8 mouse cellular contexts compared by ENCODE assay signal in the genomic region with DNA sequence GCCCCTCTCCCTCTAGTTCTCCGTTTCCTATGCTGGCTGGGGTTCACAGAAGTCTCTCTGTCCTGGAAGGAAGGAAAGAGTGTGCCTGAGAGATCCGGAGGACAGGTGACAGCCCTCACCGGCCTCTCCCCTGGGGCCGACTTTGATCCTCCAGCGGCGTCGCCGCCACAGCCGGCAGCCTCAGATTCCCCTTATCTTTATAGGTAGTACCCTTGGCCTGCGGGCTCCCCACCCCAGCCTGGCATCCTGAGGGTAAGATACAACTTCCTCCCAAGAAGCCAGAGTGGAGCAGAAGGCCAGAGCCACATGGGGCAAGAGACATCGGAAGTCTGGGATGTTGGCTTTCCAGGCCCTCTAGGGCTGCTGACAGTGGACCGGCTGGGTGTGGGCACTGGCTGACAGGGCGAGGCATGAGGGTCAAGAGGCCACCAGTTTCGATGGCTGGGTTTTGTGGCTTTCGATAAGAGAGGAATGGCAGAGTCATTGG. TPM values are rescaled to one million over a fixed set of nuclear protein-coding genes. Genes with fewer than 3 reads are reported as not detected.
DNase-seq lines count a peak whose midpoint lies in the region; ATAC-seq and TF ChIP-seq lines count a peak whose summit lies in the region.

No protein-coding gene starts in this region.

- DNase-seq in lung, adult 18-20 months: peak; percentile 72 to 80
- DNase-seq in lung, postnatal 36 days: no peak
- no peak for DNase-seq in c-Kit-positive CD71-positive TER-119-positive erythroid progenitor cells, embryonic 14.5 days (ENCODE audit: low spot score)
- DNase-seq in right cerebral cortex, adult 2 months (ENCODE audit: low spot score in 2 of 2): no peak
- no peak for DNase-seq in urinary bladder, postnatal 25 days (ENCODE audit: low spot score)

- no peak overlapping the region for H3K27ac ChIP-seq in embryonic facial prominence, embryonic 12.5 days
- peak overlapping the region; percentile 94 for H3K27ac ChIP-seq in intestine, embryonic 16.5 days (ENCODE audit: low read length)

- no peaks in the 10 kb centered on the region for H3K36me3 ChIP-seq in embryonic facial prominence, embryonic 12.5 days
- H3K36me3 ChIP-seq in intestine, embryonic 16.5 days (ENCODE audit: control insufficient read depth, insufficient read depth, low read length): no peaks in the 10 kb centered on the region
- no peaks in the 10 kb centered on the region for H3K36me3 ChIP-seq in myocyte (ENCODE audit: control insufficient read depth, insufficient read depth)

- no peak overlapping the region for H3K4me3 ChIP-seq in embryonic facial prominence, embryonic 12.5 days
- H3K4me3 ChIP-seq in intestine, embryonic 16.5 days (ENCODE audit: low read length): peak overlapping the region; percentile 27
- H3K4me3 ChIP-seq in myocyte: peak overlapping the region; percentile 8

- peak overlapping the region; percentile 16 for H3K4me2 ChIP-seq in embryonic facial prominence, embryonic 12.5 days (replicated peaks)
- peak overlapping the region; percentile 48 for H3K4me2 ChIP-seq in intestine, embryonic 16.5 days (ENCODE audit: low read depth, low read length)
- H3K4me2 ChIP-seq in myocyte (ENCODE audit: low read depth): peak overlapping the region; percentile 89

- ATAC-seq in embryonic facial prominence, embryonic 12.5 days (ENCODE audit: insufficient number of reproducible peaks, insufficient read depth, low FRiP score, low TSS enrichment): no peak
- ATAC-seq in intestine, embryonic 16.5 days: peak; percentile 83

- no peak for TF ChIP-seq POLR2A in myocyte (IDR thresholded peaks at IDR 0.05; ENCODE audit: insufficient read length, low read depth)

- 10% methylated on average over 15 of the region's 15 CpGs for WGBS in embryonic facial prominence, embryonic 12.5 days
- WGBS in intestine, embryonic 16.5 days: 9% methylated on average over 15 of the region's 15 CpGs

- peaks cover 65% of the 10 kb centered on the region for H3K27me3 ChIP-seq in embryonic facial prominence, embryonic 12.5 days
- peaks cover 4% of the 10 kb centered on the region; the same call in 1 of the 2 replicates for H3K27me3 ChIP-seq in intestine, embryonic 16.5 days (replicated peaks; ENCODE audit: control insufficient read depth, insufficient read depth, low read length)
- H3K27me3 ChIP-seq in myocyte (ENCODE audit: control insufficient read depth, insufficient read depth, insufficient read length): no peaks in the 10 kb centered on the region

- no peak overlapping the region for H3ac ChIP-seq in myocyte (ENCODE audit: control insufficient read depth, insufficient read length)

- peaks cover 36% of the 10 kb centered on the region for H3K4me1 ChIP-seq in embryonic facial prominence, embryonic 12.5 days
- H3K4me1 ChIP-seq in intestine, embryonic 16.5 days (ENCODE audit: control insufficient read depth, insufficient read depth, low read length): peaks cover 49% of the 10 kb centered on the region

- no peaks in the 10 kb centered on the region for H3K9me3 ChIP-seq in embryonic facial prominence, embryonic 12.5 days
- no peaks in the 10 kb centered on the region for H3K9me3 ChIP-seq in intestine, embryonic 16.5 days (ENCODE audit: control insufficient read depth, low read length)

- H3K79me2 ChIP-seq in myocyte (ENCODE audit: control insufficient read depth, insufficient read depth): no peaks in the 10 kb centered on the region

- H3K9ac ChIP-seq in embryonic facial prominence, embryonic 12.5 days: no peak overlapping the region
- H3K9ac ChIP-seq in intestine, embryonic 16.5 days (ENCODE audit: low read depth, low read length): peak overlapping the region; percentile 55; the same call in 1 of the 2 replicates

TF ChIP-seq in myocyte, 11 proteins besides CTCF, POLR2A, EP300 and RAD21:
- TF ChIP-seq USF1 (IDR thresholded peaks at IDR 0.05; ENCODE audit: low read depth): no peak
- TF ChIP-seq MYOD1 (IDR thresholded peaks at IDR 0.05; ENCODE audit: control insufficient read depth in 1 of 3, insufficient read length in 2 of 3, low read depth in 2 of 3): peak in 1 of 3 experiments; percentile 53
- peak in 1 of 3 experiments; percentile 66 for TF ChIP-seq MYOG (IDR thresholded peaks at IDR 0.05; ENCODE audit: control insufficient read depth in 1 of 3, insufficient read depth in 1 of 3, insufficient read length in 2 of 3, low read depth in 2 of 3)

RNA-seq across cellular contexts. Expression of a gene that starts 13.5 kb away (rescaled TPM):
- 3.4 and 3.5 TPM in 2 replicates for polyA plus RNA-seq in embryonic facial prominence, embryonic 12.5 days (2016; fragmentation: Nextera tagmentation; extraction: Ambion mirVana)
- 7.6 and 8.5 TPM in 2 replicates for polyA plus RNA-seq in intestine, embryonic 16.5 days (2015; fragmentation: Nextera tagmentation; extraction: Ambion mirVana)
- polyA plus RNA-seq in myocyte (2012; fragmentation: generic; extraction: Trizol): 46.8 TPM

RNA-seq across cellular contexts. Expression of a gene that starts 48.3 kb away (rescaled TPM):
- 17.0 and 19.2 TPM in 2 replicates for polyA plus RNA-seq in embryonic facial prominence, embryonic 12.5 days (2016; fragmentation: Nextera tagmentation; extraction: Ambion mirVana)
- polyA plus RNA-seq in intestine, embryonic 16.5 days (2015; fragmentation: Nextera tagmentation; extraction: Ambion mirVana): 15.0 and 15.1 TPM in 2 replicates
- polyA plus RNA-seq in myocyte (2012; fragmentation: generic; extraction: Trizol): 28.6 TPM

Comparison
In these comparisons a context has a peak if more than half of its experiments do, and no peak if none do; other contexts are left out.
1. DNase-seq: peak in lung, adult 18-20 months (2 of 2); none in lung, postnatal 36 days (single experiment), c-Kit-positive CD71-positive TER-119-positive erythroid progenitor cells, embryonic 14.5 days (single experiment), right cerebral cortex, adult 2 months (0 of 2) and urinary bladder, postnatal 25 days (single experiment).
2. H3K4me2 ChIP-seq: peak in every context shown above with its lines; median percentile 89 in myocyte; 48 in intestine, embryonic 16.5 days; 16 in embryonic facial prominence, embryonic 12.5 days.